Comparison of ENCODE assay signal across 8 mouse cellular contexts in the genomic region with DNA sequence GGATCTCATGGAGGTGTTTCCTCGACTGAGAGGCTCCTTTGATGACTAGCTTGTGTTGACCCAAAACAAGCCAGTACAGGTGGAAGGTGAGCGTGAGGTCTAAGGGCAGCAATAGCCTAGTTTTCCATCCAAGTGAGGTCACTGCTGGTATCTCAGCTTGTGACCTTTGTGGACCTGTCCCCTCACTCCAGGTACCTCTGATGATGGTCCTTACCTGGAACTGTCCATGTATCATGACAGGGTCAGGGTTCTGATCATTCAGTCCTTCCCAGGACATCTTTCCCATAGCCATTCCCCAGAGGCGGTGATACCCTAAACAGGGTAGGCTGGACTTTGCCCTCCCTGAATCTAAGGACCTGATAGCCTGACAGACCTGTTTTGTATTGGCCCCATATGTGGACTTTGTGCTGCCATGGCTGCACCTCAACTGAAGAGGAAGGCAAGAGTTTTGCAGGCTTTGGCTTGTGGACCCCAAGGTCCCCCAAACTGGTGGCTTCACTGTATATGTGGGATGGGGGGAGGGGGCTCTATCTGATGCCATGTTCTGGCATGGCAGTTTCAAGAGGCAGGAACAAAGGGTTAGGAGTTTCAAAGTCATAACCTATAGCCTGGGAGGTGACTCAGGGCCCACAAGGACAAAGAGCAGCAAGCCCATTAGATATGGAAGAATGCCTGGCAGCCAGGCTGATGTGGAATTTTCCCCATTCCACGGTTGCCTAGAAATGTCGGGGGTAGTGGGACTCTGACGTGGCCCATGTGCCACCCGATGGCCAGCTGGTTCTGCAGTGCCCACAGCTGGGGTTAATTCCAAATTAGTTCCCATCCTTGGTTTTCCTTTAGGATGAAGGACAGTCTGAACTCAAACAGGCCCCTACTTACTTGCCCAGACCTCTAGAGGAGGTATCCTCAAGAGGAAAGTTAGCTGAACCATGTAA. TPM values are rescaled to one million over a fixed set of nuclear protein-coding genes. Genes with fewer than 3 reads are reported as not detected.
DNase-seq lines count a peak whose midpoint lies in the region; ATAC-seq and TF ChIP-seq lines count a peak whose summit lies in the region.

No protein-coding gene starts in this region.

- WGBS in kidney, embryonic 14.5 days = 73% methylated on average over 7 of the region's 7 CpGs
- WGBS in embryonic facial prominence, embryonic 15.5 days = 60% methylated on average over 7 of the region's 7 CpGs
- WGBS in kidney, postnatal 0 days = 53% methylated on average over 7 of the region's 7 CpGs
- 70% methylated on average over 7 of the region's 7 CpGs for WGBS in neural tube, embryonic 14.5 days

- H3K27ac ChIP-seq in kidney, embryonic 14.5 days (ENCODE audit: low read depth, low read length) = no peak overlapping the region
- 0 out of 2 replicates have a peak overlapping the region, but pooled peaks have one; percentile 58 for H3K27ac ChIP-seq in embryonic facial prominence, embryonic 15.5 days (replicated peaks)
- H3K27ac ChIP-seq in kidney, postnatal 0 days = peak overlapping the region; percentile 79; the same call in 1 of the 2 replicates
- no peak overlapping the region for H3K27ac ChIP-seq in neural tube, embryonic 14.5 days (ENCODE audit: low read depth, low read length)

- H3K4me2 ChIP-seq in kidney, embryonic 14.5 days (replicated peaks; ENCODE audit: low read depth, low read length) = no peak overlapping the region
- H3K4me2 ChIP-seq in embryonic facial prominence, embryonic 15.5 days (replicated peaks) = no peak overlapping the region
- no peak overlapping the region for H3K4me2 ChIP-seq in kidney, postnatal 0 days (ENCODE audit: low read length)
- peak overlapping the region; percentile 67; the same call in 1 of the 2 replicates for H3K4me2 ChIP-seq in neural tube, embryonic 14.5 days (ENCODE audit: low read depth, low read length)

- no peak overlapping the region for H3K9ac ChIP-seq in kidney, embryonic 14.5 days (ENCODE audit: low read depth, low read length)
- no peak overlapping the region for H3K9ac ChIP-seq in embryonic facial prominence, embryonic 15.5 days
- H3K9ac ChIP-seq in kidney, postnatal 0 days (ENCODE audit: low read depth, low read length) = no peak overlapping the region
- no peak overlapping the region for H3K9ac ChIP-seq in neural tube, embryonic 14.5 days (replicated peaks; ENCODE audit: low read depth, low read length)

- H3K4me1 ChIP-seq in kidney, embryonic 14.5 days (ENCODE audit: control insufficient read depth, insufficient read depth, low read length) = 0 out of 2 replicates have a peak, but pooled peaks cover 3% of the 10 kb centered on the region
- peaks cover 6% of the 10 kb centered on the region for H3K4me1 ChIP-seq in embryonic facial prominence, embryonic 15.5 days
- H3K4me1 ChIP-seq in kidney, postnatal 0 days (replicated peaks; ENCODE audit: insufficient read depth, low read length) = no peaks in the 10 kb centered on the region; the same call in 1 of the 2 replicates
- peaks cover 5% of the 10 kb centered on the region; the same call in 1 of the 2 replicates for H3K4me1 ChIP-seq in neural tube, embryonic 14.5 days (ENCODE audit: control insufficient read depth, insufficient read depth, low read length)

- H3K4me3 ChIP-seq in kidney, embryonic 14.5 days (ENCODE audit: low read length) = no peak overlapping the region
- H3K4me3 ChIP-seq in embryonic facial prominence, embryonic 15.5 days (replicated peaks) = no peak overlapping the region
- peak overlapping the region; percentile 40 for H3K4me3 ChIP-seq in kidney, postnatal 0 days (replicated peaks; ENCODE audit: low read depth, low read length)
- no peak overlapping the region; the same call in 1 of the 2 replicates for H3K4me3 ChIP-seq in neural tube, embryonic 14.5 days (ENCODE audit: low read depth, low read length)

- peaks cover 14% of the 10 kb centered on the region for H3K27me3 ChIP-seq in kidney, embryonic 14.5 days (ENCODE audit: control insufficient read depth, insufficient read depth, low read length)
- peaks cover 12% of the 10 kb centered on the region; the same call in 1 of the 2 replicates for H3K27me3 ChIP-seq in embryonic facial prominence, embryonic 15.5 days
- H3K27me3 ChIP-seq in kidney, postnatal 0 days (ENCODE audit: insufficient read depth, low read length) = no peaks in the 10 kb centered on the region
- H3K27me3 ChIP-seq in neural tube, embryonic 14.5 days (ENCODE audit: control insufficient read depth, insufficient read depth, low read length) = no peaks in the 10 kb centered on the region; the same call in 1 of the 2 replicates

- H3K36me3 ChIP-seq in kidney, embryonic 14.5 days (ENCODE audit: control insufficient read depth, insufficient read depth, low read length) = peaks cover 26% of the 10 kb centered on the region
- H3K36me3 ChIP-seq in embryonic facial prominence, embryonic 15.5 days = peaks cover 29% of the 10 kb centered on the region
- peaks cover 13% of the 10 kb centered on the region; the same call in 1 of the 2 replicates for H3K36me3 ChIP-seq in kidney, postnatal 0 days (ENCODE audit: insufficient read depth, low read length)
- H3K36me3 ChIP-seq in neural tube, embryonic 14.5 days (ENCODE audit: control insufficient read depth, insufficient read depth, low read length) = peaks cover 18% of the 10 kb centered on the region

- peak; percentile 80 for DNase-seq in kidney, adult 11 months
- no peak for DNase-seq in kidney, postnatal 0 days (ENCODE audit: low spot score)
- DNase-seq in lung, postnatal 4 days = no peak
- DNase-seq in frontal cortex, adult 2 months (ENCODE audit: extremely low spot score in 1 of 2, low spot score in 1 of 2) = no peak

- TF ChIP-seq CTCF in kidney, postnatal 0 days (IDR thresholded peaks at IDR 0.05; ENCODE audit: low read depth) = no peak

- no peaks in the 10 kb centered on the region for H3K9me3 ChIP-seq in kidney, embryonic 14.5 days (ENCODE audit: control insufficient read depth, low read length)
- no peaks in the 10 kb centered on the region for H3K9me3 ChIP-seq in embryonic facial prominence, embryonic 15.5 days (replicated peaks)
- H3K9me3 ChIP-seq in kidney, postnatal 0 days (replicated peaks; ENCODE audit: low read length) = no peaks in the 10 kb centered on the region
- H3K9me3 ChIP-seq in neural tube, embryonic 14.5 days (ENCODE audit: control insufficient read depth, low read length) = no peaks in the 10 kb centered on the region

- no peak for ATAC-seq in kidney, embryonic 14.5 days (ENCODE audit: low FRiP score, low TSS enrichment)
- ATAC-seq in embryonic facial prominence, embryonic 15.5 days (ENCODE audit: insufficient number of reproducible peaks, low FRiP score, low TSS enrichment, low read depth) = no peak
- ATAC-seq in kidney, postnatal 0 days (replicated peaks; ENCODE audit: low FRiP score, low read depth) = peak; percentile 9; the same call in 1 of the 2 replicates
- ATAC-seq in neural tube, embryonic 14.5 days (ENCODE audit: low read depth) = no peak
- ATAC-seq in CD4-positive, CD25-positive, alpha-beta regulatory T cell, adult 4 months = no peak

RNA-seq across cellular contexts. Expression of a gene that starts 0.9 kb away (rescaled TPM):
- polyA plus RNA-seq in kidney, embryonic 14.5 days (2014; fragmentation: Nextera tagmentation; extraction: Ambion mirVana) = 4.3 and 4.6 TPM in 2 replicates
- polyA plus RNA-seq in embryonic facial prominence, embryonic 15.5 days (2015; fragmentation: Nextera tagmentation; extraction: Ambion mirVana) = 2.4 and 3.7 TPM in 2 replicates
- 26.2 and 30.3 TPM in 2 replicates for polyA plus RNA-seq in kidney, postnatal 0 days (2015; fragmentation: Nextera tagmentation; extraction: Ambion mirVana)
- polyA plus RNA-seq in neural tube, embryonic 14.5 days (2014; fragmentation: Nextera tagmentation; extraction: Ambion mirVana) = 6.2 and 6.7 TPM in 2 replicates
- not detected for polyA plus RNA-seq in CD4-positive, CD25-positive, alpha-beta regulatory T cell, adult 4 months (2017; shearing (Covaris generic))
- polyA plus RNA-seq in frontal cortex, adult 2 months (2012; rRNA removed) = 25.5 and 26.8 TPM in 2 replicates

RNA-seq across cellular contexts. Expression of a gene that starts 6.0 kb away (rescaled TPM):
- 0.49 TPM in 1 of 2 replicates, not detected in the other for polyA plus RNA-seq in kidney, embryonic 14.5 days (2014; fragmentation: Nextera tagmentation; extraction: Ambion mirVana)
- 0.24 and 0.37 TPM in 2 replicates for polyA plus RNA-seq in embryonic facial prominence, embryonic 15.5 days (2015; fragmentation: Nextera tagmentation; extraction: Ambion mirVana)
- polyA plus RNA-seq in kidney, postnatal 0 days (2015; fragmentation: Nextera tagmentation; extraction: Ambion mirVana) = 0.61 and 1.2 TPM in 2 replicates
- polyA plus RNA-seq in neural tube, embryonic 14.5 days (2014; fragmentation: Nextera tagmentation; extraction: Ambion mirVana) = 0.23 TPM in 1 of 2 replicates, not detected in the other
- polyA plus RNA-seq in CD4-positive, CD25-positive, alpha-beta regulatory T cell, adult 4 months (2017; shearing (Covaris generic)) = not detected
- 0.06 TPM in 1 of 2 replicates, not detected in the other for polyA plus RNA-seq in frontal cortex, adult 2 months (2012; rRNA removed)

RNA-seq across cellular contexts. Expression of a gene that starts 18.8 kb away (rescaled TPM):
- polyA plus RNA-seq in kidney, embryonic 14.5 days (2014; fragmentation: Nextera tagmentation; extraction: Ambion mirVana) = 60.7 and 81.2 TPM in 2 replicates
- polyA plus RNA-seq in embryonic facial prominence, embryonic 15.5 days (2015; fragmentation: Nextera tagmentation; extraction: Ambion mirVana) = 72.7 and 72.9 TPM in 2 replicates
- polyA plus RNA-seq in kidney, postnatal 0 days (2015; fragmentation: Nextera tagmentation; extraction: Ambion mirVana) = 55.0 and 61.7 TPM in 2 replicates
- 42.4 and 49.5 TPM in 2 replicates for polyA plus RNA-seq in neural tube, embryonic 14.5 days (2014; fragmentation: Nextera tagmentation; extraction: Ambion mirVana)
- polyA plus RNA-seq in CD4-positive, CD25-positive, alpha-beta regulatory T cell, adult 4 months (2017; shearing (Covaris generic)) = 100 to 1,000 TPM in 1 of 2 experiments, 10 to 100 TPM in 1; 82.0 to 111 TPM
- polyA plus RNA-seq in frontal cortex, adult 2 months (2012; rRNA removed) = 34.4 and 36.9 TPM in 2 replicates

RNA-seq across cellular contexts. Expression of a gene that starts 48.7 kb away (rescaled TPM):
- polyA plus RNA-seq in kidney, embryonic 14.5 days (2014; fragmentation: Nextera tagmentation; extraction: Ambion mirVana) = not detected in 2 replicates
- polyA plus RNA-seq in embryonic facial prominence, embryonic 15.5 days (2015; fragmentation: Nextera tagmentation; extraction: Ambion mirVana) = 0.81 and 0.94 TPM in 2 replicates
- polyA plus RNA-seq in kidney, postnatal 0 days (2015; fragmentation: Nextera tagmentation; extraction: Ambion mirVana) = not detected in 2 replicates
- not detected in 2 replicates for polyA plus RNA-seq in neural tube, embryonic 14.5 days (2014; fragmentation: Nextera tagmentation; extraction: Ambion mirVana)
- polyA plus RNA-seq in CD4-positive, CD25-positive, alpha-beta regulatory T cell, adult 4 months (2017; shearing (Covaris generic)) = not detected
- polyA plus RNA-seq in frontal cortex, adult 2 months (2012; rRNA removed) = 0.08 and 0.30 TPM in 2 replicates

RNA-seq across cellular contexts. Expression of a gene that starts 50.6 kb away (rescaled TPM):
- polyA plus RNA-seq in kidney, embryonic 14.5 days (2014; fragmentation: Nextera tagmentation; extraction: Ambion mirVana) = 49.7 and 61.8 TPM in 2 replicates
- polyA plus RNA-seq in embryonic facial prominence, embryonic 15.5 days (2015; fragmentation: Nextera tagmentation; extraction: Ambion mirVana) = 48.5 and 55.9 TPM in 2 replicates
- 233 and 274 TPM in 2 replicates for polyA plus RNA-seq in kidney, postnatal 0 days (2015; fragmentation: Nextera tagmentation; extraction: Ambion mirVana)
- polyA plus RNA-seq in neural tube, embryonic 14.5 days (2014; fragmentation: Nextera tagmentation; extraction: Ambion mirVana) = 15.4 and 30.9 TPM in 2 replicates
- polyA plus RNA-seq in CD4-positive, CD25-positive, alpha-beta regulatory T cell, adult 4 months (2017; shearing (Covaris generic)) = 10 to 100 TPM; 28.0 to 31.2 TPM
- polyA plus RNA-seq in frontal cortex, adult 2 months (2012; rRNA removed) = 33.2 and 39.2 TPM in 2 replicates

Comparison
In these comparisons a context has a peak if more than half of its experiments do, and no peak if none do; other contexts are left out.
1. H3K27ac ChIP-seq: peak in embryonic facial prominence, embryonic 15.5 days (single experiment) and kidney, postnatal 0 days (single experiment); none in kidney, embryonic 14.5 days (single experiment) and neural tube, embryonic 14.5 days (single experiment).